Mouse (Mus musculus): ENCODE results near the gene Lypd6b.

DNA sequence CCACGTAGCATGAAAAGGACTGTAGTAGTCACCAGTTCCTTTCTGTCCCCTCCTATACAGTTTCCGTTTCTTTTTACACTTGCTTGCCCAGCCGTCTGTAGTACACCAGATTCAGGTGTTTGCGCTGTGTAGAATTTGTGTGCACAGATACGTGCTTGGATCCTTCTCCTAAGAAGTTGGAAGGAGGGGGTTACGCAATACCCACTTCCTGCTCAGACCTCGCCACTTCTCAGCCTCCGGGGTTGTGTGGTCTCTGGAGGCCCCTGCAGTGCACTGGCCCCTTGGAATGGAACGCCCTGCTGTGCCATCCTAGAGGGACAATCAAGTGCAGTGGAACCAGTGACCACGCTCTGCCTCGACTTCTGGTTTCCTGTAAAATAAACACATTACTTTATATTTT is 16.3 kb upstream of the Lypd6b start:
- TF ChIP-seq POLR2A (IDR thresholded peaks at IDR 0.05; ENCODE audit: control insufficient read depth, low read depth, low read length) (no peak), CTCF (IDR thresholded peaks at IDR 0.05; ENCODE audit: control insufficient read depth, insufficient read depth, insufficient replicate concordance, low read depth, low read length) (no peak)

Measured in testis, adult 2 months (tissue).